Mouse (Mus musculus): ENCODE results near the gene Slc16a4. TPM values are rescaled to one million over a fixed set of nuclear protein-coding genes. Genes with fewer than 3 reads are reported as not detected.

The Slc16a4 gene
- 581 TPM for polyA plus RNA-seq (2014; fragmentation: Illumina TruSeq; extraction: RNeasy Lipid Tissue Mini Kit (QIAGEN cat#74804); ENCODE audit: low read depth, low replicate concordance)

DNA sequence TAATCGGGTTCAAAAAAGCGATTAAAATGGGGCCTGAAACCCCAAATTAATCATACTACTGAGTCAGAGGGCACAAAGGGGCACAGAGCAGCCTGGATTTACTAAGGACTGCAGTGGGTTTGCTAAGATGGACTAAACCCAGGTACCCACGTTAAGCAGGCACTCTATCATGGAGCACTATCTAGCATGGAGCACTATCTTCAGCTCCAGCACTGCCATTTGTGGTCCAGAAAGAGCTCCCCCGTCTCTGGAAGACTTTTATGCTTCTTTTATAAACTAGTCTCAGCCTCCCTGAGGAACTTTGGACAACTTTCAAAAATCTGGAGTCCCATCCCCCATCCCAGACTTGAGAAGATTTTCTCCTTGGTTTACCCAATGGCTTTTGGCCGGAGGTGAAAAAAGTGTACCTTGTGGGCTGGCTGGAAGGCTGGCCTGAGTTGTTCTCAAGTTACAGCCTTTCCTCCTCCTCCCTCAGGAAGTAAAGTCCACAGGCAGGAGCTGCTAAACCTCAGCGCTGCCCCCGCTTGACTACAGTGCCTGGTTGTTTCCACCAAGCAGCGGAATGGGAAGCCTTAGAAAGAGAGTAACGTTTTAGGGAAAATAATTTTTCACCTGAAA lies at the start of gene Slc16a4:
Gene Slc16a4 (plus strand): TSS at position 467 of the 618 bp plus-strand sequence.

DNA sequence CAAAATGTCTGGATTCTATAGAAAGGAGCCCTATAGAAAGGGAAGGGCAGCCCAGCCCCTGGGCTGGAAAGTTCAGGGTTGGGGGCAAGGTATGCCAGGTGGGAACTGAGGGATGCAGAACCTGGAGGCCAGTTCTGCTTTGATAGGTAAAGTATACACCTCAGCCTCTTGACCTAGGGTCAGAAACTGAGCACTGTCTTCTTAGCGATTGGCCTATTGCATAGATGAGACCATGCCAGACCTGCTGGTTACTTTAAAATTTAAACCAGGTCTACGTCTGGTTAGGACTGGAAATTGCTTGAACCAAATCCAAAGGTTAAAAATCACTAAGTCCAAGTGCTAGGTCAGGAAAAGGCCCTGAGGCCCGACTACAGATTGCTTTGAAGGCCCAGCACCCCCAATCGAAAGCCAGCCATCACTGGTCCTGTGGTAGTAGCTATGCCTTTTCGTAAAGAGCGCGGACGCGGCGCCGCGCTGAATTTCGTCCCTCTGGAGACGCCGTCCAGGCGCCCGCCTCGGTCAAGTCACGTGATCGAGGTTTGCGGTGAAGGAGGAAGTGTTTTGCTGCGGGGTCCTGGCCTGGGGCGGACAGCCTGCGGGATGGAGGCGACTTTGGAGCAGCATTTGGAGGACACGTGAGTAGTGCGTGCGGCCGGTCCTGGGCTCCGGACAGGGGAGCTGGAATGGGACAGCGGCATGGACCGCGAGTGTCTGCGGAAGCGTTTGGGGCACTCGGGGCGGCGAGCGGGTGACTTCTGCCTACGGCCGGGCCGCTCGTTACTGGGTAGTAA lies 12.4 kb upstream of the Slc16a4 start, which contains the start of gene Lamtor5:
Gene Lamtor5 (plus strand): TSS at position 380 of the 791 bp plus-strand sequence.

DNA sequence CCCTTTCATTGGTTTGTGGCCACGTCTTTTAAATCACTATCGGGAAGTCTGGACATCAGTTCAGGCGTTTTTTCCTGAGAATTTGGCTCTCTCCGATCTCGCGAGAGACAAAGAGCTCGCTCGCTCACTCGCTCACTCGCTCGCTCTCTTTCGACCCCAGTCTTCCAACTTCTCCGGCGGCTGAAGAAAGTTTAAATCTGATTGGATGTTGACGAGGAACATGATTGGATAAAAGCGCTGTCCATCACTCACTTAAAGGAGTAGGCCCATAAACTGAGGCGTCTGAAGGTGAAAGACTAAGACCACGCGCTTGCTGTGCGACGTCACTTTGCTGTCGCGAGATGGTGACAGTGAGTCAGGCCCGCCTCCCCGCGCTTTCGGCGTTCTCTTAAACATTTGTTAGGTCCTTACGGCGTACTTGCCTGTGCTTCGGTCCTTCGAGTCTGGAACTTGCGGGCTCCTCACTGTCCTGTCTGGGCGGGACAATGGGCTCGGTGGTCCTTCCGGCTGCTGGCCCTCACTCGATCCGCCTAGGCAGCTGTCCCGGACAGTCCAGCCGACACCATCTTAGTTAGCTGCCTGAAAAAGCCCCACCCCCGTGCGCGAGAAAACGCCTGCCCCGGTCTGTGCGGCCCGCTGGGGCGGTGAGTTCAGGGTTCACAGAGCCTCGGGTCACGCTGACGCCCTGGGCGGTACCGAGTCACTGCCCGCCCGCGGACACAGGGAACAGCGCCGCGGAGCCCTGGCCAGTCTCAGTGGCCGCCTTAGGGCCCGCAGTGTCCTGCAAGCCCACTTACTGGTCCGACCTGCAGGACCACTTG lies 42.6 kb downstream of the Slc16a4 start, which contains the start of gene Rbm15:
Gene Rbm15 (minus strand): TSS at position 293 of the 821 bp plus-strand sequence.

Other genes with a start within 250 kb of the Slc16a4 start
- gene Kcna2, start 190.1 kb upstream of the Slc16a4 start, polyA plus RNA-seq (2014; fragmentation: Illumina TruSeq; extraction: RNeasy Lipid Tissue Mini Kit (QIAGEN cat#74804); ENCODE audit: low read depth, low replicate concordance), result 0.20 TPM
- gene Kcna10, start 108.2 kb upstream of the Slc16a4 start, polyA plus RNA-seq (2014; fragmentation: Illumina TruSeq; extraction: RNeasy Lipid Tissue Mini Kit (QIAGEN cat#74804); ENCODE audit: low read depth, low replicate concordance), result not detected
- gene Cym, start 69.5 kb upstream of the Slc16a4 start, polyA plus RNA-seq (2014; fragmentation: Illumina TruSeq; extraction: RNeasy Lipid Tissue Mini Kit (QIAGEN cat#74804); ENCODE audit: low read depth, low replicate concordance), result not detected
- gene A630076J17Rik, start 60.6 kb upstream of the Slc16a4 start, polyA plus RNA-seq (2014; fragmentation: Illumina TruSeq; extraction: RNeasy Lipid Tissue Mini Kit (QIAGEN cat#74804); ENCODE audit: low read depth, low replicate concordance), result not detected
- 5.7 TPM for gene Prok1, start 51.5 kb upstream of the Slc16a4 start, polyA plus RNA-seq (2014; fragmentation: Illumina TruSeq; extraction: RNeasy Lipid Tissue Mini Kit (QIAGEN cat#74804); ENCODE audit: low read depth, low replicate concordance)
- 322 TPM for gene Lamtor5, start 12.4 kb upstream of the Slc16a4 start, polyA plus RNA-seq (2014; fragmentation: Illumina TruSeq; extraction: RNeasy Lipid Tissue Mini Kit (QIAGEN cat#74804); ENCODE audit: low read depth, low replicate concordance)
- gene Rbm15, start 42.4 kb downstream of the Slc16a4 start, polyA plus RNA-seq (2014; fragmentation: Illumina TruSeq; extraction: RNeasy Lipid Tissue Mini Kit (QIAGEN cat#74804); ENCODE audit: low read depth, low replicate concordance), result 9.9 TPM
- not detected for gene Kcnc4, start 168.3 kb downstream of the Slc16a4 start, polyA plus RNA-seq (2014; fragmentation: Illumina TruSeq; extraction: RNeasy Lipid Tissue Mini Kit (QIAGEN cat#74804); ENCODE audit: low read depth, low replicate concordance)
- 5.8 TPM for gene Slc6a17, start 226.8 kb downstream of the Slc16a4 start, polyA plus RNA-seq (2014; fragmentation: Illumina TruSeq; extraction: RNeasy Lipid Tissue Mini Kit (QIAGEN cat#74804); ENCODE audit: low read depth, low replicate concordance)